Mouse (Mus musculus) hindbrain, embryonic 14.5 days (tissue): ENCODE results near the gene Plcb4. TPM values are rescaled to one million over a fixed set of nuclear protein-coding genes. Genes with fewer than 3 reads are reported as not detected.

Source experiments
- ATAC-seq: fragments of 200-750 bp; cut with Nextera tagmentation; 2 replicates; pipeline ENCODE4 v1.8.0; 2017; ENCODE audit warnings: moderate number of reproducible peaks, mild to moderate bottlenecking, moderate TSS enrichment, moderate library complexity; ENCODE audit not compliant: low FRiP score
- DNase-seq: peaks from one replicate; pipeline ENCODE4 v3.0.0-alpha.2; 2015; ENCODE audit warnings: low spot score
- H3K27ac ChIP-seq: fragments of 300-500 bp; sonication (generic); 2 replicates; pipeline ENCODE4 v1.5.1; 2014; ENCODE audit warnings: mild to moderate bottlenecking, moderate library complexity
- H3K27me3 ChIP-seq: fragments of 300-500 bp; sonication (generic); 2 replicates; pipeline ENCODE4 v1.6.1; 2014; ENCODE audit warnings: mild to moderate bottlenecking, low read length, mixed read lengths; ENCODE audit not compliant: control insufficient read depth, insufficient read depth
- H3K36me3 ChIP-seq: fragments of 300-500 bp; sonication (generic); replicated peaks from 2 replicates; pipeline ENCODE4 v1.6.1; 2014; ENCODE audit not compliant: control insufficient read depth, insufficient read depth
- H3K4me1 ChIP-seq: fragments of 300-500 bp; sonication (generic); replicated peaks from 2 replicates; pipeline ENCODE4 v1.6.1; 2014; ENCODE audit warnings: antibody characterized with exemption, low read length, mixed read lengths; ENCODE audit not compliant: control insufficient read depth, insufficient read depth
- H3K4me2 ChIP-seq: fragments of 300-500 bp; sonication (generic); replicated peaks from 2 replicates; pipeline ENCODE4 v1.6.1; 2014; ENCODE audit warnings: mild to moderate bottlenecking, moderate library complexity
- H3K4me3 ChIP-seq: fragments of 300-500 bp; sonication (generic); replicated peaks from 2 replicates; pipeline ENCODE4 v1.5.1; 2014; ENCODE audit warnings: mild to moderate bottlenecking, low read length
- H3K9ac ChIP-seq: fragments of 300-500 bp; sonication (generic); 2 replicates; pipeline ENCODE4 v1.6.1; 2014
- H3K9me3 ChIP-seq: fragments of 300-500 bp; sonication (generic); 2 replicates; pipeline ENCODE4 v1.6.1; 2016; ENCODE audit warnings: low read length; ENCODE audit not compliant: control insufficient read depth
- WGBS: fragments of 180-500 bp; shearing (Covaris S2); extraction: QIAGEN DNeasy Blood & Tissue Kit; methylation state at CpG from one replicate; pipeline ENCODE4 v1.1.7; 2014; 5-methylcytosine and 5-hydroxymethylcytosine counted together
- polyA plus RNA-seq: library from polyadenylated mRNA; unstranded; fragments of >200 nt; fragmentation: Nextera tagmentation; extraction: Ambion mirVana; gene quantifications from 2 replicates; pipeline ENCODE4 v1.2.1, GENCODE M21; 2014

The Plcb4 gene
- polyA plus RNA-seq, 1 experiment from 2014 or later: 46.2 TPM

DNA sequence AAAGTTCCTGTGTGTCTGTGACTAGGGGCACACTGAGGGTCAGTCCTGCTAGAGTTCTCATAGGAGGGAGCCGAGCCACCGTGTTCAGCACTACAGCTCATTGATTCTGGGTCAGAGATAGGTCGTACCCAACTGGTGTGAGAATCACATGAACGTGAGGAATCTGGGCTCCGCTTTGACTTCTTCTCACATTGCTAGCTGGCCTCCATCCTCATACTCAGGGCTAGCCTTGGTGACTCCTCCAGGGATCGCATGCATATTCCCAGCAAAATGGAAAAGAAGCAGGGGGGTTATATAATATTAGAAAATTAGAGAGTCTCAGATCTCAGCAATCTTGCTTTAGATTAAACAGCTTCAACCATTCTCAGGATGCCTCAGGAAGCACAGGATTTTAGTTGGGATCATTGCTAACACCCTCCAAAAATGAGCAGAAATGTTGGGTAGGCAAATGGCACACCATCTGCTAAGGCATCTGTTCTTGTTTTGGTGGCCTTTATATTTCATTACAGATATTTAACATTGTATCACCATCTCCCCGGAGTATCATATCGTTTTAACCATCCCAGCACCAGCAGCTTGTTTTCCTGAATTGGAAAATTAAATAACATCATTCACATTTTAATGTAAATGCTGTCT, 180.0 kb downstream of the Plcb4 start:
- no peaks in the 10 kb centered on the region for H3K4me1 ChIP-seq
- DNase-seq (no peak), ATAC-seq (no peak)
- no peaks in the 10 kb centered on the region for H3K27me3 ChIP-seq
- H3K4me3 ChIP-seq: no peak overlapping the region
- no peak overlapping the region for H3K9ac ChIP-seq
- 83% methylated on average over 8 of the region's 8 CpGs for WGBS
- H3K9me3 ChIP-seq: no peaks in the 10 kb centered on the region
- no peaks in the 10 kb centered on the region for H3K36me3 ChIP-seq
- no peak overlapping the region for H3K4me2 ChIP-seq
- no peak overlapping the region for H3K27ac ChIP-seq

DNA sequence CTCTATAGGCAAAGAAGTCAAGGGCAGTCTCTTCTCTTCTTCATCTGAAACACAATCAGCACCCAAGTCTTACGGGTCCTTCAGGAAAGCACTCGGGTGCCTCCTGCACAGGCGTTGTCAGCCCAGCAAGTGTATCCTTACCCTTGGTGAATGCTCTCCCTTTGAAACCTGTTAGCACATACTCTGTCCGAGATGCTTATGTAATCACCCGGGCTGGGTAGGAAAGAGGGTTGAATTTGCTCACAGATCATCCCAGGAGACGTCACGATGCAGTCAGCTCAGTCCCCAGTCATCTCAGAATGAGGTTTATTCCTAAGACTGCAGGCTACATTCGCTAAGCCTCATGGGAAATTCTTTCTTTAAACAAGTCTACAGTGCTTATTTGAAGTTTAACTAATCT, 184.9 kb downstream of the Plcb4 start:
- Histone ChIP-seq H3K4me3 (no peak overlapping the region), H3K36me3 (no peaks in the 10 kb centered on the region), H3K9ac (no peak overlapping the region), H3K4me2 (no peak overlapping the region), H3K9me3 (no peaks in the 10 kb centered on the region), H3K4me1 (no peaks in the 10 kb centered on the region), H3K27me3 (no peaks in the 10 kb centered on the region), H3K27ac (no peak overlapping the region)
- DNase-seq (no peak), ATAC-seq (no peak)
- WGBS: 82% methylated on average over 8 of the region's 8 CpGs

DNA sequence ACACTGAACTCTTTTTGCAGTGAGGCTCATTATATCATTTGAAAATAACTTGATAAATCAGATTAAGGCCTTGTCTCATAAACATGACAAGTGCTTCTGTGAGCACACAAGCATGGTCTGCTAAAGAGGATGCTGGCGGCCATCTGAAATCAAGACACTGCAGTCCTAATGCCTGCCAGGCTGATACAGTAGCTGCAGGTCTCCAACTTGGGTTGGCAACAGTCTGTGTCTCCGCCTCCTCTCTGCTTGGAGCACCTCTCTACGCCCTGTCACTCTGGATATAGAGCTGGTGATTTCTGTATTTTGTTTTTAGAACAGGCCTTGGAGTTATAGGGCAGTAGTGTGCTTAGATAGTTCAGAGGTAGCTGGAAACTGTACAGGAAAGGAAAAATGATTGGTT, 188.1 kb downstream of the Plcb4 start:
- no peak overlapping the region for H3K4me3 ChIP-seq
- 86% methylated on average over 3 of the region's 3 CpGs for WGBS
- no peaks in the 10 kb centered on the region for H3K9me3 ChIP-seq
- ATAC-seq (no peak), DNase-seq (no peak)
- H3K4me1 ChIP-seq: no peaks in the 10 kb centered on the region
- H3K4me2 ChIP-seq: no peak overlapping the region
- no peaks in the 10 kb centered on the region for H3K27me3 ChIP-seq
- no peaks in the 10 kb centered on the region for H3K36me3 ChIP-seq
- no peak overlapping the region for H3K9ac ChIP-seq
- H3K27ac ChIP-seq: no peak overlapping the region

DNA sequence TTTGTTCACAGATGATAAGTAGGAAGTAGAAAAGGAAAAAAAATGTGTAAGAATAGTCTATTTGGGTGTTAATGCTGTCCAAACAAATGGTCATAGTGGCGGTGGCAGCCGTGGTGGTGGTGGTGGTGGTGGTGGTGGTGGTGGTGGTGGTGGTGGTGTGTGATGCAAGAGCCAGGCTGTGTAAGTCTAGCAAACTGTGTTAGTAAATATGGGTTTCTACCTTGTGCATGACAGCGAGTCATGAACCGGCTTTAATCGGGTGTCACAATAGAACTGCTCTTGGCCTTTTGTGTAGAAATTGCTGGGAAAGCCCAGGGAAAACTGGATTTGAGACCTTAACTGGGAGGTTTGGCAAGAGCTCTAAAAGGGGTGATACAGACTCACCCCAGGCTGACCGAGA, 188.9 kb downstream of the Plcb4 start:
- H3K36me3 ChIP-seq: no peaks in the 10 kb centered on the region
- H3K9me3 ChIP-seq: no peaks in the 10 kb centered on the region
- no peaks in the 10 kb centered on the region for H3K4me1 ChIP-seq
- no peak overlapping the region for H3K9ac ChIP-seq
- DNase-seq (no peak), ATAC-seq (no peak)
- 88% methylated on average over 6 of the region's 6 CpGs for WGBS
- no peaks in the 10 kb centered on the region for H3K27me3 ChIP-seq
- no peak overlapping the region for H3K27ac ChIP-seq
- no peak overlapping the region for H3K4me3 ChIP-seq
- no peak overlapping the region for H3K4me2 ChIP-seq

DNA sequence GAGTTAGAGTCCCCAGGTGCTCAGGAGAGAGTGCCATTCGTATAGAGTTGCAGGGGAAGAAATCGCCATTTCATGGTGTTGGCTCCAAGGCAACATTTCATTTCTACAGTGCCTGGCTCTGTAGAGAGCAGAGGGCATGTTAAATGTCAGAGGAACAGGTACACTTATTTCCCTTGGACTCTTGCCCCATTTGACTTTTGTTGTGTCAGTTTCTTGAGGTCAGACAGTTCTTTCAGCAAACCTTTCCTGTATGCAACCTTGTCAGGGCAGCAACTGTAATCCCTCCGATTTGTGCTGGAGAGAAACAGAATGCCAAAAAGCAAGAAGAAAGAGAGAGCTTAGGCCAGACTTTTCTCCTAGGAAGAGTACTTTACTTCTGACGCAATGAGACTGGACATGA, 189.4 kb downstream of the Plcb4 start:
- H3K27me3 ChIP-seq: no peaks in the 10 kb centered on the region
- ATAC-seq: no peak
- no peak for DNase-seq
- no peak overlapping the region for H3K9ac ChIP-seq
- WGBS: 88% methylated on average over 4 of the region's 4 CpGs
- H3K36me3 ChIP-seq: no peaks in the 10 kb centered on the region
- H3K4me3 ChIP-seq: no peak overlapping the region
- no peaks in the 10 kb centered on the region for H3K9me3 ChIP-seq
- H3K4me1 ChIP-seq: no peaks in the 10 kb centered on the region
- no peak overlapping the region for H3K4me2 ChIP-seq
- no peak overlapping the region for H3K27ac ChIP-seq

DNA sequence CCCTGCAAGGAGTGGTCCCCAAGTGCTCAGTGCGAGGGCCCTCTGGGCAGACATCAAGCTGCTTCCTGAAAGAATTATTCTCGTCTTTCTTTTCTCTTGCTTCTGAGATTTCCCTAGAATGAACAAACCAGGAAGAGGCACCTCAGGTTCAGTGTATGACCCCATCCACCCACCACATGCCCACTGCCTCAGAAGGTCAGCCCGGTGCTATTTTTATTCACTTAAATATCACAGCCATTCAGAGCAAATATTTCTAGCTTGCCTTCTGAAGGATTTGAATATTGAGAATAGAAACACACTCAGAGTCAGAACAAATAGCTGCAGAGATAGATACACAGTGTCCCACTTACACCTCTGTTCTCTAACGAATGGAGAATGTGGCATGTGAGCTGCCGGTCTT, 193.2 kb downstream of the Plcb4 start:
- WGBS: 87% methylated on average over 5 of the region's 5 CpGs
- ATAC-seq: no peak
- no peak overlapping the region for H3K4me3 ChIP-seq
- no peak for DNase-seq
- H3K36me3 ChIP-seq: no peaks in the 10 kb centered on the region
- no peak overlapping the region for H3K4me2 ChIP-seq
- no peaks in the 10 kb centered on the region for H3K4me1 ChIP-seq
- H3K27ac ChIP-seq: no peak overlapping the region
- H3K9ac ChIP-seq: no peak overlapping the region
- H3K9me3 ChIP-seq: no peaks in the 10 kb centered on the region
- H3K27me3 ChIP-seq: no peaks in the 10 kb centered on the region

DNA sequence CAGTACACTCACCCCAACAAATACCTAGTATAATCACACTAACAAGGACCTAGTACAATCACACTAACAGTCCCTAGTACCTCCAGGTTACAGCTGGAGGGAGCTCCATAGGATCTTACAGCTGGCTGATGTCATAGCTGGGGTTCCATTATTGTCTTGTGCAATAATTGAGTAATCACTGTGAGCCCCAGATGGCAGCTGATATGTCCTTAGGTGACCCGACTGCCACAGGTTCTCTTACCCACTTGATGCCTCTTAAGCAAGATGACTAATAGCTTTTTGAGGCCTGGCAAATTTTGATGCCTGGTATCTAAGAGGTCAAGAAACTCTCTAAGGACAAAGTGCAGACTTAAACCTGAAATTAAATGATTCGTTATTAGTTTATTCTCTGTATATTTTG, 194.3 kb downstream of the Plcb4 start:
- Histone ChIP-seq H3K27ac (no peak overlapping the region), H3K4me2 (no peak overlapping the region), H3K9ac (no peak overlapping the region), H3K36me3 (no peaks in the 10 kb centered on the region), H3K9me3 (no peaks in the 10 kb centered on the region), H3K4me1 (no peaks in the 10 kb centered on the region), H3K4me3 (no peak overlapping the region), H3K27me3 (no peaks in the 10 kb centered on the region)
- WGBS: 87% methylated on average over 2 of the region's 2 CpGs
- no peak for DNase-seq
- no peak for ATAC-seq

DNA sequence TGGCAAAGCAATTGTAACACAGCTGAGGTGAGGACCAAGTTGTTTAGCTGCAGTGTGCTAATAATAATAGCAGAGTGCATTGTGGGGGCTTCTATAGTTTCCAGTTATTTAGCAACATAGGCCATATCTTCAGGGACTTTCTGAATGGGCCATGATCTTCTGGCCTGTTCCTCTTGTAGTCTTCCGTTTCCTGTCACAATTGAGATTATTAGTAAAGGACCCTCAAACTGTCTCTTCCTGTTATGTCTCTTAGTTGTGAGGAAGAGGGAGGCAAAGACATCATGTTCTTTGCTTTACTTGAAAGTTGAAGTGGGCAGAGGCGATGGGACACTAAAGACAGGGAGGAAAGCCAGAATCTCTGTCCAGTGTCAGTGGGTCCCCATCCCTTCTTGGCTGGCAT, 195.2 kb downstream of the Plcb4 start:
- no peak overlapping the region for H3K27ac ChIP-seq
- WGBS: 92% methylated on average over 2 of the region's 2 CpGs
- no peak for DNase-seq

DNA sequence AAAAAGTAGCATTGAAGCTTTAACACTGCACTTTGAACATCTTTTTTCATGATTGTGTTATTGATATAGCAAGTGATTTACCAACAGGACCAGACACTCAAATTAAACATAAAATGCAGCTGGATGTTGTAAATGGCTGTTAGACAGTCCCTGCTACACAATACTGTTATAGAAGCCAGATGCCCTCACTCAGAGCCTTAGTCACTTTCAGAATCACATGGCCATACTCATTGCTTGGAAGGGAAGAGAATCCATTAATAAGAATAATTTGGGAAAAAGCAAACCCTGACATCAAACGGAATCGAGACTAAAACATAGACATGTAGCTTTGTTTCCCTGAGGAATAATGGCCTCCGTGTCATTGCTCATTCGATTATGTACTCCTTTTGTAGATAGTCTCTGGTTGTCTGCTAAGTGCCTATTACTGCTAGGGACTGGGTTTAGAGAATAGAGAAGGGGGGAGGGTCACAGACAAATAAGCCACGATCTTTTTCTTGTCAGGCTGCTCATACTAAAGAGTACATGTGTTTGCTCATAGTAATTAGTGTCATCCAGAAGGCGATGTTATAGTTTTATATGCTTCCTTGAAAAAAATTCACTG, 197.2 kb downstream of the Plcb4 start:
- Histone ChIP-seq H3K27ac (no peak overlapping the region), H3K4me2 (no peak overlapping the region), H3K9ac (no peak overlapping the region), H3K4me3 (no peak overlapping the region), H3K4me1 (no peaks in the 10 kb centered on the region), H3K36me3 (no peaks in the 10 kb centered on the region), H3K27me3 (no peaks in the 10 kb centered on the region), H3K9me3 (no peaks in the 10 kb centered on the region)
- WGBS: 45% methylated on average over 6 of the region's 6 CpGs
- DNase-seq: no peak
- ATAC-seq: no peak

More for the DNA sequence above, 195.2 kb downstream of the Plcb4 start:
- no peak overlapping the region for H3K4me2 ChIP-seq
- no peak overlapping the region for H3K9ac ChIP-seq
- no peaks in the 10 kb centered on the region for H3K9me3 ChIP-seq
- no peak overlapping the region for H3K4me3 ChIP-seq
- no peaks in the 10 kb centered on the region for H3K27me3 ChIP-seq
- no peaks in the 10 kb centered on the region for H3K36me3 ChIP-seq
- no peaks in the 10 kb centered on the region for H3K4me1 ChIP-seq
- no peak for ATAC-seq

DNA sequence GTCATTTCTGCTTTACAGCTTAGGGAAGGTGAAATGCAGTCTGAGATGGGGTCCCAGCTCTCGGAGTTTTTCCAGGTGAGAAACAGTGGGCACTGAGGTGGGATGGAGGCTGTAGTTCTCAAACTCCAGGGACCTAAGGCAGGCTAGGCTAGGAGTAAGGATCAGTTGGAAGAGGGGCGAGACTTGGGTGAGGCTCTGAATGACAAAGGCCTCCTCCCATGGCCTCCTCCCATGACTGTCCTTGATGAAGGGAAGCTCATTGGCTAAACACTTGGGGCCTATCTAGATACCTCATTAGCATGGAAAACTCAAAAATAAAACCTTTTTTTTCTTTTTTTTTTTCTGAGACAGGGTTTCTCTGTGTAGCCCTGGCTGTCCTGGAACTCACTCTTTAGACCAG, 198.0 kb downstream of the Plcb4 start:
- H3K36me3 ChIP-seq: no peaks in the 10 kb centered on the region
- WGBS: 87% methylated on average over 2 of the region's 2 CpGs

More for the DNA sequence above, 198.0 kb downstream of the Plcb4 start:
- DNase-seq (no peak), ATAC-seq (no peak)
- no peak overlapping the region for H3K9ac ChIP-seq
- no peaks in the 10 kb centered on the region for H3K27me3 ChIP-seq
- H3K27ac ChIP-seq: no peak overlapping the region
- no peak overlapping the region for H3K4me3 ChIP-seq
- H3K9me3 ChIP-seq: no peaks in the 10 kb centered on the region
- H3K4me2 ChIP-seq: no peak overlapping the region
- H3K4me1 ChIP-seq: no peaks in the 10 kb centered on the region
